Mouse (Mus musculus) layer of hippocampus, adult 6 months (tissue): ENCODE results near the gene Nucb1. TPM values are rescaled to one million over a fixed set of nuclear protein-coding genes. Genes with fewer than 3 reads are reported as not detected.

Experiments used
- long read RNA-seq, 2 experiments: library from polyadenylated mRNA; unstranded; transcript quantifications; one replicate each; pipeline ENCODE4 v2.0.0; 2019 to 2020
- microRNA-seq: library from miRNA; unstranded; fragments of <30 nt; microRNA quantifications from one replicate; pipeline ENCODE4 v1.2.0, GENCODE M21; 2020
- polyA plus RNA-seq: library from polyadenylated mRNA; unstranded; fragments of <200 nt; fragmentation: Nextera tagmentation; gene quantifications from 2 replicates; pipeline ENCODE4 v1.2.3, GENCODE M21; 2021

The Nucb1 gene
- 74.5 and 76.8 TPM in 2 replicates for polyA plus RNA-seq
- long read RNA-seq, experiment 1, full-length matches to known transcripts: 36 of 48 reads
- long read RNA-seq, experiment 1, partial matches to known transcripts: 5 of 48 reads
- long read RNA-seq, experiment 1, other reads (novel, unspliced or antisense): 7 of 48 reads
- long read RNA-seq, experiment 2, full-length matches to known transcripts: 348 of 377 reads
- long read RNA-seq, experiment 2, partial matches to known transcripts: 14 of 377 reads
- long read RNA-seq, experiment 2, other reads (novel, unspliced or antisense): 15 of 377 reads

DNA sequence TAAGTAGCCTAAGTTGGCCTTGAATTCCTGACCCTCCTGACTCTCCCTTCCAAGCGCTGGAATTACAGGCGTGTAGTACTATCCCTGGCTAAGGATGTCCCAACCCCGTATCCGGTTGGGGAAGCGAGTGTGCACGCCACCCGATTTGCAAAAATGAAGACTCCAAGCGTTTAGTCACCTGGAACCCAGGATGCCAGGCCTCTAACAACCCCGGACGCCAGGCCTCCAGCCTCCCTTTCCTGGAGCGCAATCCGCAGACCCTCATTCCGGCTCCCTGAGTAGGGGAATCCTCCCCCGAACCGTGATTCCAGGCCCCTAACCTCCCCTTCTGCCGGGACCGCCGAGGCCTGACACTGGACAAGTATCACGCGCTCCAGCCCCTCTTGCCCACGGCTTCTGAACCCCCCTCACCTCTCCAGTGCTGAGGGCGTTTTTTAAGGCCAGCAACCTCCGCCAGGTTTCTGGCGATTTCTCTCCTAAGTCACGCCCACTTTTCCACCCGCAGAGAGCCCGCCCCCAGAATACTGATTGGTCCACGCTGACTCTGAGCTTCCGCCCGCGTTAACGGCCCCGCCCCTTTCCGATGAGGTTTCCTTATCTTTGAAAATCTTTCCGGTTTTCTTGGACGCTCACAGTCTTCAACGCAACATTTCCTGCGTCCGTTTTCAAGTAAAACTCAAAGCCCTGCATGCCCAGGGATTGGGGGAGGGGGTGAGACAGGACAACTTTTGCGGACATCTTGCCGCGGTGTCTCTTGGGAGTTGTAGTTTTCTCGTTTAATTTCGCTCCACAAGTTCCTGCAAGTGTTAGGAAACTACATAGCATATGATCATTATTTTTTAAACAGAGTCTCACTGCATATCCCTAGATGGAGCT lies at the start of gene Nucb1:
TSS of gene Nucb1 (minus strand) at position 495 of the 876 bp plus-strand sequence.

GRCm38 (mm10) chr7:45554744-45555143 lies 44.5 kb upstream of the Nucb1 start, which contains the start of gene Hsd17b14:
Gene Hsd17b14 (plus strand): TSS chr7:45554893.

GRCm38 (mm10) chr7:45525809-45526473 lies 15.7 kb upstream of the Nucb1 start, which contains the start of the genes Ppp1r15a and Plekha4:
Gene Ppp1r15a (minus strand): TSS chr7:45526268.
Gene Plekha4 (plus strand): TSS chr7:45526330.

DNA sequence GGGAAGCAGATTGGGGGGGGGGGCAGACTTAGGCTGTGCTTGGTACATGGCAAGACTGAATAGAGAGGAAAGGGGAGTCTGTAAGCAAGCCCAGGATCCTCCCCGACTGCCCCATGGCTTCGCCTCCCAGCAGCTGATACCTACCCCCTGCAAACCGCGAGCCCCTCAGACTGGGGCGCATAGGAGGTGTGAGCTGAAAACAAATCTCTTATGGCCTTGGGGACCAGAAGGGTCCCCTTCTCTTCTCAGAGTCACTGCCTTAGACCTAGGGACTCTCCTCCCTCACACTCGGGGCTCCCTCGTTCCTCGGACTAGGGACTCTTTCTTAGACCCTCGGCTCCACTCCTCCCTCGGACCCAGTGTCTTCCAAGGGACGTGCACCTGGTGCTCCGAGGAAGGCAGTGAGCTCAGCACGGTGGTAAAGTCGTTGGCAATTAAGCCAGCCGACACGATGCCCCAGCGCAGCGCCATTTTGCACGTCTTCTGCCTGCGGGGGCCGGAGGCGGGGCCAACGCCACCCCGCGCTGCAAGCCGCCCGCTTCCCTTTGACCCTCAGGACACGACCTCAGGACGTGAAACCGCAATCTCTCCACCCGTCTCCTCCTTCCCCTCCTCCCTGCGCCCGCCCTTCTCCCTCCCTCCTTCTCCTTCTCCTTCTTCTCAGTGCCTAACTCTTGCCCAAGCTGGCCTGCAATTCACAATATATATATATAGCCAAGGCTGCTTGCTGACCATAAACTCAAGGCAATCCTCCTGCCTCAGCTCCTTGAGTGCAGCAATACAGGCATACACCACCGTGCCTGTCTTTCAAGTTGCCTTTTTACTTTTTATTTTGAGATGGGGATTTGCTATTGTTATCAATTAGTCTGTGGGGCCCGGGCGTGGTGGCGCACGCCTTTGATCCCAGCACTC lies 21.7 kb downstream of the Nucb1 start, which contains the start of gene Dhdh:
TSS of gene Dhdh (minus strand) at position 513 of the 912 bp plus-strand sequence.

DNA sequence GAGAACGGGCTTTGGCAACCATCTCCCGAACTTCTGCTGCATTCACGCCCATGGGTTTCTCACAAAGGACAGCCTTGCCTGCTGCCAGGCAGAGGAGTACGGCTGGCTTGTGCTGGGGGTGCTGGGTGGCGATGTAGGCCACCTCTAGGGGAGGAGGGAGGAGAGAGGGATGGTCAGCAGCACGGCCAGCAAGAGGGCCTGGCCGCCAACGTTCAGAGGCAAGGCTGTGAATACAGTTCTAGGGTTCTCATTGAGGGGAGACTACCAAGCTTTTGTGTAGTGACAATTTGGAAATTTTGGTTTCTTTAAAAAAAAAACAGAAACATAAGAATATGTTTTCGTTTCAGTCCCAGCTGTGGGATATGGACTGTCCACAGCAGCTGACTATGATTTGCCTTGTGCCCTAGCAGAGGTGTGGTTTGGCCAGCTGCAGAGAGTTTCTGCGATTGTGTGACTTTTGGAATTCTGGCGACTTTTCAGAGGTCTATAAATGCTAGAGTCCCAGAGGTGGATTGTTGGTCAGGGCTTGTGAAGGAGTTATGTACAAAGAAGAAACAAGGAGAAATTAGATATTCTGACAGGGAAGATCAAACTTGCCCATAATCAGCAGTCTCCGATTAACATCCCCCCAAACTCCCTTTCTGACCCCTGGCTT lies 23.3 kb downstream of the Nucb1 start, which contains the start of gene Gm45808:
TSS of gene Gm45808 (minus strand) at position 51 of the 655 bp plus-strand sequence.

GRCm38 (mm10) chr7:45481374-45481927 lies 28.8 kb downstream of the Nucb1 start, which contains the start of gene Tulp2:
Gene Tulp2 (plus strand): TSS chr7:45481877.

GRCm38 (mm10) chr7:45466283-45467089 lies 43.7 kb downstream of the Nucb1 start, which contains the start of gene Bax:
Gene Bax (minus strand): TSS chr7:45466898.

GRCm38 (mm10) chr7:45459564-45460140 lies 50.6 kb downstream of the Nucb1 start, which contains the start of gene Ftl1:
Gene Ftl1 (minus strand): TSS chr7:45459884.

Small RNA genes lying within 50 kb of the gene (microRNA-seq; reads per million reads assigned to microRNA genes)
- gene Gm22133: not detected

Other genes with a start within 250 kb of the Nucb1 start
- not detected in 2 replicates for gene Slc6a21, start 232.9 kb downstream of the Nucb1 start, polyA plus RNA-seq
- 10.1 and 12.4 TPM in 2 replicates for gene Trpm4, start 176.6 kb downstream of the Nucb1 start, polyA plus RNA-seq
- not detected in 2 replicates for gene Hrc, start 175.1 kb downstream of the Nucb1 start, polyA plus RNA-seq
- 8.7 and 11.6 TPM in 2 replicates for gene Ppfia3, start 143.4 kb downstream of the Nucb1 start, polyA plus RNA-seq
- 214 and 221 TPM in 2 replicates for gene Lin7b, start 139.8 kb downstream of the Nucb1 start, polyA plus RNA-seq
- gene Snrnp70, start 114.7 kb downstream of the Nucb1 start, polyA plus RNA-seq: 32.6 and 45.3 TPM in 2 replicates
- gene Kcna7, start 104.8 kb downstream of the Nucb1 start, polyA plus RNA-seq: not detected in 2 replicates
- gene Ntf5, start 96.7 kb downstream of the Nucb1 start, polyA plus RNA-seq: 0.11 and 0.30 TPM in 2 replicates
- gene Lhb, start 89.6 kb downstream of the Nucb1 start, polyA plus RNA-seq: 1.1 TPM in 1 of 2 replicates, not detected in the other
- 7.9 and 10.1 TPM in 2 replicates for gene Gys1, start 75.6 kb downstream of the Nucb1 start, polyA plus RNA-seq
- 50.0 and 53.1 TPM in 2 replicates for gene Ruvbl2, start 72.3 kb downstream of the Nucb1 start, polyA plus RNA-seq
- gene Ftl1, start 50.5 kb downstream of the Nucb1 start, polyA plus RNA-seq: 1,695 and 1,748 TPM in 2 replicates
- gene Bax, start 43.5 kb downstream of the Nucb1 start, polyA plus RNA-seq: 86.7 and 94.4 TPM in 2 replicates
- 0.13 and 0.14 TPM in 2 replicates for gene Tulp2, start 28.5 kb downstream of the Nucb1 start, polyA plus RNA-seq
- gene Gm45808, start 23.6 kb downstream of the Nucb1 start, polyA plus RNA-seq: not detected in 2 replicates
- 2.6 and 3.5 TPM in 2 replicates for gene Dhdh, start 21.6 kb downstream of the Nucb1 start, polyA plus RNA-seq
- gene Ppp1r15a, start 15.9 kb upstream of the Nucb1 start, polyA plus RNA-seq: 17.6 and 18.2 TPM in 2 replicates
- 0.67 and 1.7 TPM in 2 replicates for gene Plekha4, start 15.9 kb upstream of the Nucb1 start, polyA plus RNA-seq
- gene Hsd17b14, start 44.5 kb upstream of the Nucb1 start, polyA plus RNA-seq: 0.43 TPM in 1 of 2 replicates, not detected in the other
- gene Bcat2, start 59.7 kb upstream of the Nucb1 start, polyA plus RNA-seq: 7.0 and 8.5 TPM in 2 replicates
- gene Fgf21, start 105.1 kb upstream of the Nucb1 start, polyA plus RNA-seq: not detected in 2 replicates
- 0.08 TPM in 1 of 2 replicates, not detected in the other for gene Fut1, start 106.9 kb upstream of the Nucb1 start, polyA plus RNA-seq
- gene Izumo1, start 111.4 kb upstream of the Nucb1 start, polyA plus RNA-seq: 0.09 TPM in 1 of 2 replicates, not detected in the other
- gene Rasip1, start 117.1 kb upstream of the Nucb1 start, polyA plus RNA-seq: 2.3 and 3.1 TPM in 2 replicates
- gene Mamstr, start 129.6 kb upstream of the Nucb1 start, polyA plus RNA-seq: 1.1 and 1.2 TPM in 2 replicates
- gene Fut2, start 156.0 kb upstream of the Nucb1 start, polyA plus RNA-seq: 0.10 and 0.16 TPM in 2 replicates
- 5.2 and 6.6 TPM in 2 replicates for gene Ntn5, start 173.6 kb upstream of the Nucb1 start, polyA plus RNA-seq
- 0.15 and 0.36 TPM in 2 replicates for gene Sec1, start 184.0 kb upstream of the Nucb1 start, polyA plus RNA-seq
- gene Car11, start 189.4 kb upstream of the Nucb1 start, polyA plus RNA-seq: 39.6 and 49.9 TPM in 2 replicates
- gene Dbp, start 194.7 kb upstream of the Nucb1 start, polyA plus RNA-seq: 49.2 and 52.8 TPM in 2 replicates
- gene Rpl18, start 205.1 kb upstream of the Nucb1 start, polyA plus RNA-seq: 357 and 361 TPM in 2 replicates
- 5.5 and 6.1 TPM in 2 replicates for gene Sphk2, start 207.6 kb upstream of the Nucb1 start, polyA plus RNA-seq
- 0.09 TPM in 1 of 2 replicates, not detected in the other for gene Fam83e, start 210.8 kb upstream of the Nucb1 start, polyA plus RNA-seq
- not detected in 2 replicates for gene Spaca4, start 215.4 kb upstream of the Nucb1 start, polyA plus RNA-seq